Mouse (Mus musculus) neural tube, embryonic 14.5 days (tissue): ENCODE data around the gene Msl2. TPM values are rescaled to one million over a fixed set of nuclear protein-coding genes. Genes with fewer than 3 reads are reported as not detected.

Source experiments
- ATAC-seq: fragments of 200-750 bp; cut with Nextera tagmentation; 2 replicates; pipeline ENCODE4 v1.8.0; 2017; ENCODE audit warnings: low read depth, mild to moderate bottlenecking, moderate TSS enrichment, moderate library complexity
- H3K27ac ChIP-seq: fragments of 300-500 bp; sonication (generic); 2 replicates; pipeline ENCODE4 v1.5.1; 2014; ENCODE audit warnings: low read depth, mild to moderate bottlenecking, control low read depth, low read length, moderate library complexity, mixed read lengths
- H3K27me3 ChIP-seq: fragments of 300-500 bp; sonication (generic); 2 replicates; pipeline ENCODE4 v1.6.1; 2014; ENCODE audit warnings: low read length; ENCODE audit not compliant: control insufficient read depth, insufficient read depth
- H3K36me3 ChIP-seq: fragments of 300-500 bp; sonication (generic); 2 replicates; pipeline ENCODE4 v1.6.1; 2014; ENCODE audit warnings: low read length, mixed read lengths; ENCODE audit not compliant: control insufficient read depth, insufficient read depth
- H3K4me1 ChIP-seq: fragments of 300-500 bp; sonication (generic); 2 replicates; pipeline ENCODE4 v1.6.1; 2014; ENCODE audit warnings: low read length; ENCODE audit not compliant: control insufficient read depth, insufficient read depth
- H3K4me2 ChIP-seq: fragments of 300-500 bp; sonication (generic); 2 replicates; pipeline ENCODE4 v1.6.1; 2014; ENCODE audit warnings: mild to moderate bottlenecking, low read depth, low read length, control low read depth
- H3K4me3 ChIP-seq: fragments of 300-500 bp; sonication (generic); 2 replicates; pipeline ENCODE4 v1.5.1; 2014; ENCODE audit warnings: low read depth, low read length, control low read depth, mixed read lengths
- H3K9ac ChIP-seq: fragments of 300-500 bp; sonication (generic); replicated peaks from 2 replicates; pipeline ENCODE4 v1.6.1; 2014; ENCODE audit warnings: low read depth, mild to moderate bottlenecking, control low read depth, low read length, mixed read lengths
- H3K9me3 ChIP-seq: fragments of 300-500 bp; sonication (generic); 2 replicates; pipeline ENCODE4 v1.6.1; 2016; ENCODE audit warnings: low read length; ENCODE audit not compliant: control insufficient read depth
- WGBS: fragments of 180-500 bp; shearing (Covaris S2); extraction: QIAGEN DNeasy Blood & Tissue Kit; methylation state at CpG from one replicate; pipeline ENCODE4 v1.1.7; 2014; 5-methylcytosine and 5-hydroxymethylcytosine counted together
- polyA plus RNA-seq: library from polyadenylated mRNA; unstranded; fragments of >200 nt; fragmentation: Nextera tagmentation; extraction: Ambion mirVana; gene quantifications from 2 replicates; pipeline ENCODE4 v1.2.1, GENCODE M21; 2014

The Msl2 gene
- polyA plus RNA-seq, 1 experiment from 2014 or later, result 7.8 TPM

DNA sequence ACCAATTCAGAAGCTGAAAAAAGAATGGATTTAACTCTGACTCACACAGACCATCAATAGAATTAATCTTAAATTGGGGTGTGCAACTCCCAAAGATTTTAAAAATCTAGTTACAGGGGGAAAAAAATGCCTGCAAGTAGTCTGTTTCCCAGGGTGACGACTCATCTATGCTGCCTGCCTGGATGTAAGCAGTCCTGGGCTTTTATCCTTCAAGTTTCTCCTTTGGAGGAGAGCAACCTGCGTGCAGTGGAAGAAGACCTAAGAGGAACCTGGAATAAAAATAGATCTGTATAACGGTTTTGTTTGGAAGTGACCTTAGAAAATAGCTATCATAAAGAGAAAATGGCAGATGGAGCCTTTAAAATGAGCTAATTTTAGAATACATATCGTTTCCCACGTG is 1.4 kb upstream of the Msl2 start:
- peaks cover 2% of the 10 kb centered on the region; the same call in 1 of the 2 replicates for H3K4me1 ChIP-seq
- H3K4me2 ChIP-seq, result no peak overlapping the region
- ATAC-seq, result no peak
- no peak overlapping the region for H3K27ac ChIP-seq
- H3K9ac ChIP-seq, result no peak overlapping the region
- no peaks in the 10 kb centered on the region; the same call in 1 of the 2 replicates for H3K27me3 ChIP-seq
- 56% methylated on average over 5 of the region's 5 CpGs for WGBS
- no peaks in the 10 kb centered on the region for H3K9me3 ChIP-seq
- H3K36me3 ChIP-seq, result no peaks in the 10 kb centered on the region
- no peak overlapping the region; the same call in 1 of the 2 replicates for H3K4me3 ChIP-seq

DNA sequence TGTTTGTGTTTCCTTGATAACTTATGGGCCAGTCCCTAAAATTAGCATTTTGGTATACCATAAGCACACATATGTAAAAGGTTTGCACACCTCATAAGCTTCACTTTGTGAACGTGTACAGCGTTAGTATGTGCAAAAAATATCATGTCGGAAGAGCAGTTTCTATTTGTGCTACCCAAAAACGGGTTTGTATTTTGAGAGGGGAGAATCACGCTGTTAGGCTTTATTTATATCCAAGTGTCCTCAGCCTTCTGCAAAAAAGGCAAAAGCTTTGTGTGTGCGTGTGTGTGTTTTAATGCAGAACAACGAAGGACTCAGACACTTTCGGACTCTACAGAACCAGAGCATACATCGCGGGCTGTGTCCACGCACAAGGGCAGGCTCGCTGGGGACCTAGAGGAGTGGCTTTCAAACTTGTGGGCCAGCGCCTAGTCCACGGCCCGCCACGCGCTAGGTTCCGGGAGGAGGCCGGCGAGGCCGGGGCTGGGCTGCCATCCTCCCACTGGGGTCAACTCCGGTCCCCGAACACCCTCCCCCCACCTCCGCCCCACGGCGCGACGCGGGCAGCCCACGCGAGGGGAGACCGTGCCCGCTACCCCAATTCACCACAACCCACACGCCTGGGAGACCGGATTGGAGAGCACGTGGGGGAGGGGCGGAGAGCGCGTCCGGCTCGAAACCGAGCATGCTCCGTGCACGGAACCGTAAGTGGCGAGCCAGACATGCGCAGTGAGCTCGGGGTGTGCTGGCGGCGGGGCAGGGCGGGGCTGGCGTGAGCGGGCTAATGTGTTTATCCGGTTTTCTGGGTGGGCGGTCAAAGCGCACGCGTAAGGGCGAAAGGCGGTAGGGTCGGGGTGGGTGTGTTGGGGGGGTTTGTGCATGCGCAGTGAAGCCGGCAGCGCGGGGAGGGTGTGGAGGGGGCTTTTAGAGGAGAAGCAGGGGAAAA is 587 bp upstream of the Msl2 start:
- H3K9me3 ChIP-seq, result no peaks in the 10 kb centered on the region
- H3K4me2 ChIP-seq, result peak overlapping the region; percentile 78
- peak overlapping the region; percentile 100 for H3K27ac ChIP-seq
- peaks cover 9% of the 10 kb centered on the region for H3K4me1 ChIP-seq
- H3K36me3 ChIP-seq, result no peaks in the 10 kb centered on the region
- H3K4me3 ChIP-seq, result peak overlapping the region; percentile 64
- peak overlapping the region; percentile 82 for H3K9ac ChIP-seq
- ATAC-seq, result peak; percentile 93
- 1% methylated on average over 53 of the region's 65 CpGs for WGBS
- no peaks in the 10 kb centered on the region; the same call in 1 of the 2 replicates for H3K27me3 ChIP-seq

- Histone ChIP-seq H3K4me2 (peak overlapping the region; percentile 97), H3K27me3 (no peaks in the 10 kb centered on the region; the same call in 1 of the 2 replicates), H3K4me1 (peaks cover 21% of the 10 kb centered on the region), H3K27ac (peak overlapping the region; percentile 100), H3K4me3 (peak overlapping the region; percentile 99), H3K36me3 (no peaks in the 10 kb centered on the region), H3K9me3 (no peaks in the 10 kb centered on the region), H3K9ac (peak overlapping the region; percentile 99)
- under 1% methylated on average over 53 of the region's 100 CpGs for WGBS
- peak; percentile 83 for ATAC-seq
These were observed 576 bp downstream of the Msl2 start for GRCm38 (mm10) chr9:101074332-101075021.

DNA sequence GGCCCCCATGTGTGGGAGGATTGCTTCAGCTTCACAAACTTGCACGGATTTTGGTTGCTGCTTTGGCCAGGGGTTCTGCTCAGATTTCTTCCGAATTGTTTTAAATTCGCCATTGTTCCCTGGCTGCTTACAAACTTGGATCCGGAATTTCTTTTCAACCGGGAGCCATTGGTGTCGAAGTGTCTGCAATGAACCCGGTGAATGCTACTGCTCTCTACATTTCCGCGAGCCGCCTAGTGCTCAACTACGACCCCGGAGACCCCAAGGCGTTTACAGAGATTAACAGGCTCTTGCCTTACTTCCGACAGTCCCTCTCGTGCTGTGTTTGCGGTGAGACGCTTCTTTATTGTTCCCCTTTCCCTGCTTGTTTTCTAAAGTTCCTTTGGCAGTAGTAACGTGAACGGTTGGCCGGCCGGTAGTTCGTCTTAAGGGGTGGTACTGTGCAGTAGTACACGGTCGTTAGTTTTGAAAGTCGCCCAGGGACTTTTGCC is 1.2 kb downstream of the Msl2 start:
- peak overlapping the region; percentile 99 for H3K9ac ChIP-seq
- H3K36me3 ChIP-seq, result no peaks in the 10 kb centered on the region
- no peaks in the 10 kb centered on the region for H3K9me3 ChIP-seq
- no peak for ATAC-seq
- H3K4me3 ChIP-seq, result peak overlapping the region; percentile 99
- peak overlapping the region; percentile 100 for H3K27ac ChIP-seq
- H3K4me1 ChIP-seq, result peaks cover 27% of the 10 kb centered on the region
- peak overlapping the region; percentile 97 for H3K4me2 ChIP-seq
- WGBS, result under 1% methylated on average over 25 of the region's 25 CpGs
- no peaks in the 10 kb centered on the region; the same call in 1 of the 2 replicates for H3K27me3 ChIP-seq

GRCm38 (mm10) chr9:101075694-101076093 is 1.8 kb downstream of the Msl2 start:
- Histone ChIP-seq H3K4me2 (peak overlapping the region; percentile 97), H3K4me1 (peaks cover 29% of the 10 kb centered on the region), H3K9ac (peak overlapping the region; percentile 99), H3K27ac (no peak overlapping the region), H3K36me3 (no peaks in the 10 kb centered on the region), H3K9me3 (no peaks in the 10 kb centered on the region), H3K27me3 (no peaks in the 10 kb centered on the region; the same call in 1 of the 2 replicates), H3K4me3 (peak overlapping the region; percentile 99)
- under 1% methylated on average over 8 of the region's 8 CpGs for WGBS
- ATAC-seq, result no peak

DNA sequence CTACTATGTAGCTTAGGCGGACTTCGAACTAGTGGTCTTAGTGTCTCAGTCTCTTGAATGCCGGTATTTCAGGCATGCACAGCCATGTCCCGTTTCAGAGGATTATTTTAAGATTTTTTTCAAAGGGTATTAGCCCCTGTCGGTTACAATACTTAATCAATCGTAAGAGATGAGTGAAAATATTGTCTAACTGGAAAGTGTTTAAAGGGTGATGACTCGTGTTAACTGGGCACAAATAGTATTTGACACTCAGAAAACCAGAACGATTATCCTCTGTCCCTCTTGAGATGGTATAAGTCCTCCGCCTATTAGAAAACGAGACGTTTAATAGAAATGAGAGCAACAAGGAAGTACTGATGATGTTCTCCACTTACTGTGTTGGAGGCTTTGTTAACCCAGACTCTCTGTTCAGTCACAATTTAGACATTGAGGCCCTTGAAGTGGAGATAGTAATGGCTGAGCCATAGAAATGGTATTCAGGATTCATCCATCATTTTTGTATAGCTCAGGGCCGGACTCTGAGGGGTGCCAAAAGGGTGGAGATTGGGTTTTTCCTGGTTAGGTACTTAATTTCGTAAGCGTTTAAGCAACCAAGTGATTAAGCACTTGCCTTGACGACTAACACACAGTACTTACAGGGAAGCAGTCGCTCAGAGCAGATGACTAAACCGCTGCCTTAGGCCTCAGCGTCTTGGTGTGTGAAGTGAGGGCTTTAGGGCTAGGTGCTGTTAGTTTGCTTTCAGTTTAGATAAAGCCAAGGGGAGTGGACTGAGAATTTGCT is 2.4 kb downstream of the Msl2 start:
- ATAC-seq, result no peak
- Histone ChIP-seq H3K36me3 (no peaks in the 10 kb centered on the region), H3K9me3 (no peaks in the 10 kb centered on the region), H3K4me2 (peak overlapping the region; percentile 97), H3K27me3 (no peaks in the 10 kb centered on the region; the same call in 1 of the 2 replicates), H3K4me1 (peaks cover 29% of the 10 kb centered on the region), H3K27ac (no peak overlapping the region), H3K4me3 (peak overlapping the region; percentile 99), H3K9ac (peak overlapping the region; percentile 99)
- WGBS, result 1% methylated on average over 18 of the region's 18 CpGs

- Histone ChIP-seq H3K27ac (no peak overlapping the region), H3K4me1 (peaks cover 29% of the 10 kb centered on the region), H3K27me3 (no peaks in the 10 kb centered on the region; the same call in 1 of the 2 replicates), H3K4me2 (peak overlapping the region; percentile 97), H3K4me3 (peak overlapping the region; percentile 99), H3K9me3 (no peaks in the 10 kb centered on the region), H3K36me3 (no peaks in the 10 kb centered on the region), H3K9ac (no peak overlapping the region)
- no peak for ATAC-seq
These were observed 3.6 kb downstream of the Msl2 start for GRCm38 (mm10) chr9:101077486-101077885.

DNA sequence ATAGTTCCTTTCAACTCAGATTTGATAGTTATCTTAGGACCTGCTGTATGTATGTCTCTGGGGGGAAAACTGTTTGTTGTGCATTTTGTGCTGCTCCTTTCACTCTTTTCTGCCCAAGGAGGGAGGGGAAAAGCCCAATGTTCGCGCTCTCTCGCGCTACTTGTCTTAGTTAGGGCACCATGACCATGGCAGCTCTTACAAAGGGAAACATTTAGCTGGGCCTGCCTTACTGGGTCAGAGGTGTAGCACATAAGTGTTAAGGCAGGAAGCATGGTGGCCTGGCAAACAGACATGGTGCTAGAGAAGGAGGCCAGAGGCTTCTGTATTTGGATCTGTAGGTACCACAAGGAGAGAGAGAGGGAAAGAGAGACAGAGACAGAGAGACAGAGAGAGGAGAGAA is 4.7 kb downstream of the Msl2 start:
- 57% methylated on average over 4 of the region's 4 CpGs for WGBS
- ATAC-seq, result no peak
- Histone ChIP-seq H3K4me3 (peak overlapping the region; percentile 18; the same call in 1 of the 2 replicates), H3K27ac (no peak overlapping the region), H3K36me3 (no peaks in the 10 kb centered on the region), H3K27me3 (no peaks in the 10 kb centered on the region; the same call in 1 of the 2 replicates), H3K9ac (no peak overlapping the region), H3K4me1 (peaks cover 29% of the 10 kb centered on the region), H3K9me3 (no peaks in the 10 kb centered on the region), H3K4me2 (peak overlapping the region; percentile 58)
